Mouse (Mus musculus): ENCODE results near the gene Atxn7l2.

- TF ChIP-seq CTCF (conservative IDR thresholded peaks at IDR 0.05; ENCODE audit: low read length) (no peak), NANOG (IDR thresholded peaks at IDR 0.05; ENCODE audit: borderline replicate concordance, low read length) (no peak), POU5F1 (IDR thresholded peaks at IDR 0.05; ENCODE audit: borderline replicate concordance, low read length) (no peak)
Observed at GRCm38 (mm10) chr3:108180514-108180913, 30.2 kb downstream of the Atxn7l2 start.

Measured in E14TG2a.4 (cell line).